Mouse (Mus musculus) intestine, embryonic 16.5 days (tissue): ENCODE measurements at regions not wholly inside any gene's neighbourhood (a gene's known extent, or its start where the extent isn't known, plus 50 kb on each side); places are given as distances from the start of the nearest gene placed in this dataset.
"Not testable (repeated sequence)": the region's sequence is repeated elsewhere in the genome, so short reads cannot be mapped to it uniquely, and the experiment has no call there.

Experiments
- ATAC-seq: fragments of 200-750 bp; cut with Nextera tagmentation; 2 replicates; pipeline ENCODE4 v1.8.0; 2017; ENCODE audit warnings: moderate TSS enrichment, moderate library complexity
- H3K27ac ChIP-seq: fragments of 300-500 bp; sonication (generic); 2 replicates; pipeline ENCODE4 v1.5.1; 2014; ENCODE audit warnings: mild to moderate bottlenecking, low read length
- H3K27me3 ChIP-seq: fragments of 300-500 bp; sonication (generic); replicated peaks from 2 replicates; pipeline ENCODE4 v1.6.1; 2014; ENCODE audit warnings: low read length, control low read depth, mixed read lengths; ENCODE audit not compliant: control insufficient read depth, insufficient read depth
- H3K36me3 ChIP-seq: fragments of 300-500 bp; sonication (generic); 2 replicates; pipeline ENCODE4 v1.6.1; 2014; ENCODE audit warnings: low read length, control low read depth; ENCODE audit not compliant: control insufficient read depth, insufficient read depth
- H3K4me1 ChIP-seq: fragments of 300-500 bp; sonication (generic); 2 replicates; pipeline ENCODE4 v1.6.1; 2014; ENCODE audit warnings: low read length, control low read depth, mixed read lengths; ENCODE audit not compliant: control insufficient read depth, insufficient read depth
- H3K4me2 ChIP-seq: fragments of 300-500 bp; sonication (generic); 2 replicates; pipeline ENCODE4 v1.6.1; 2014; ENCODE audit warnings: low read depth, low read length, control low read depth
- H3K4me3 ChIP-seq: fragments of 300-500 bp; sonication (generic); 2 replicates; pipeline ENCODE4 v1.5.1; 2014; ENCODE audit warnings: mild to moderate bottlenecking, low read length
- H3K9ac ChIP-seq: fragments of 300-500 bp; sonication (generic); 2 replicates; pipeline ENCODE4 v1.6.1; 2014; ENCODE audit warnings: low read depth, low read length
- H3K9me3 ChIP-seq: fragments of 300-500 bp; sonication (generic); 2 replicates; pipeline ENCODE4 v1.6.1; 2016; ENCODE audit warnings: low read length, control low read depth; ENCODE audit not compliant: control insufficient read depth
- WGBS: fragments of 180-500 bp; shearing (Covaris S2); extraction: QIAGEN DNeasy Blood & Tissue Kit; methylation state at CpG from one replicate; pipeline ENCODE4 v1.1.7; 2014; 5-methylcytosine and 5-hydroxymethylcytosine counted together

- Histone ChIP-seq H3K27me3 (no peaks in the 10 kb centered on the region), H3K4me3 (no peak overlapping the region), H3K9ac (no peak overlapping the region), H3K9me3 (no peaks in the 10 kb centered on the region), H3K4me1 (no peaks in the 10 kb centered on the region), H3K36me3 (no peaks in the 10 kb centered on the region), H3K27ac (no peak overlapping the region), H3K4me2 (no peak overlapping the region)
- WGBS, result 51% methylated on average over 7 of the region's 7 CpGs
- ATAC-seq, result no peak
Observed at GRCm38 (mm10) chr15:25227496-25227895, 186.1 kb downstream of the Basp1 start.

GRCm38 (mm10) chr15:25225936-25226335, 187.6 kb downstream of the Basp1 start:
- Histone ChIP-seq H3K4me1 (no peaks in the 10 kb centered on the region), H3K9me3 (no peaks in the 10 kb centered on the region), H3K27me3 (no peaks in the 10 kb centered on the region), H3K4me3 (no peak overlapping the region), H3K36me3 (no peaks in the 10 kb centered on the region), H3K9ac (no peak overlapping the region), H3K27ac (no peak overlapping the region), H3K4me2 (no peak overlapping the region)
- WGBS, result 29% methylated on average over 3 of the region's 3 CpGs
- no peak for ATAC-seq

DNA sequence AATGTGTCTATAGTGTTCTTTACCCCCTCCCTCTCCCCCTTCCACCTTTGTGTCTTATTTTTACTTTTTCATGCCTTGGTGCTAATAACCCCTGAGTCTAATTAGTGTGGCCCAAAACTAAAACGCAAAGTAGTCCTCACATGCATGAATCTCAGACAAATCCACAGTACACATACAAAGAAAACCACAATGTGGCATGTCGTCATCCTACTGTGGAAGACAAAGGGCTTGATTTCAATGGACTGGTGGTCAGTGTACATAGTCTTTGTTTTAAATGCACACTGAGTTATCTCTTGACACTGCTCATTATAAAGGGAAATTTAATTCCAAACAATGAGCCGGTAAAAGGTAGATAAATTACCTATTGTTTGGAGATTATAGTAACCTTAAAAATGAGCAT, 188.1 kb downstream of the Basp1 start:
- H3K4me1 ChIP-seq, result no peaks in the 10 kb centered on the region
- H3K27ac ChIP-seq, result no peak overlapping the region
- H3K4me2 ChIP-seq, result no peak overlapping the region
- H3K4me3 ChIP-seq, result no peak overlapping the region
- no peak overlapping the region for H3K9ac ChIP-seq
- ATAC-seq, result no peak
- WGBS, result 63% methylated on average over 3 of the region's 3 CpGs
- H3K9me3 ChIP-seq, result no peaks in the 10 kb centered on the region
- H3K36me3 ChIP-seq, result no peaks in the 10 kb centered on the region
- no peaks in the 10 kb centered on the region for H3K27me3 ChIP-seq

GRCm38 (mm10) chr15:25221749-25222148, 191.8 kb downstream of the Basp1 start:
- no peaks in the 10 kb centered on the region for H3K9me3 ChIP-seq
- ATAC-seq, result no peak
- H3K9ac ChIP-seq, result no peak overlapping the region
- no peak overlapping the region for H3K27ac ChIP-seq
- no peaks in the 10 kb centered on the region for H3K36me3 ChIP-seq
- no peak overlapping the region for H3K4me2 ChIP-seq
- no peak overlapping the region for H3K4me3 ChIP-seq
- H3K27me3 ChIP-seq, result no peaks in the 10 kb centered on the region
- no peaks in the 10 kb centered on the region for H3K4me1 ChIP-seq
- 71% methylated on average over 4 of the region's 4 CpGs for WGBS

DNA sequence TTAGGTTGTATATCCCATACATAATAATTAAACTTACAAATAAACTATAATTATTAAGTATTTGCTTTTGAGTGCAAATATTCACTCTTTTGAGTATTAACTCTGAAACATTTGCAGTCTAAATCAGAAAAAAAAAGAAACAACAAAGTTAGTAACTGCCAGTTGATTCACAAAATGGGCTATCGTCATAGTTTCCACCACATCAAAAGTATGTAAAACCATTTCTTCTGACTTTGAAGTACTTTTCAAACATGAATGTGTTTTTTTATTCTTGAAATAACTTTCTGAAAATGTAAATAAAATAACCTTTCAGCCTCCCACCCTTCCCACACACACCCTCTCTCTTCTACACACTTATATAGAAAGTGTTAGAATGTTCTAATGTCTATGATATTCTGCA, 197.2 kb downstream of the Basp1 start:
- Histone ChIP-seq H3K4me2 (no peak overlapping the region), H3K4me1 (no peaks in the 10 kb centered on the region), H3K27me3 (no peaks in the 10 kb centered on the region), H3K36me3 (no peaks in the 10 kb centered on the region), H3K9ac (no peak overlapping the region), H3K9me3 (no peaks in the 10 kb centered on the region), H3K27ac (no peak overlapping the region), H3K4me3 (no peak overlapping the region)
- 91% methylated on average over 1 of the region's 1 CpGs for WGBS
- ATAC-seq, result no peak

DNA sequence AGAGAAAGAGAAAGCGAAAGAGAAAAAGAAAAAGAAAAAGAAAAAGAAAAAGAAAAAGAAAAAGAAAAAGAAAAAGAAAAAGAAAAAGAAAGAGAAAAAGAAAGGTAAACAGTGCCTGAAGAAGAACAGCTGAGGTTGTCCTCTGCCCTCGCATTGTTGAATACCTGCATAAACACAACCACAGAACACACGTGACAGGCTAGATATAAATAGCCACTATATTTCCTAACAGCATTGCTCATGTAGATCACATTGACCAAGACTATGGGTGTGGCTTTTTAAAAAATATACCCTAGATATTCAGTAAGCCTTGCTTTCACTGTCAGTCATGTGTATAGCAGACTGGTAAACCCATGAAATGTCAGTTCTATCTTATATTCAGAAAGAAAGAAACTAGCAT, 211.5 kb downstream of the Basp1 start:
- no peaks in the 10 kb centered on the region for H3K36me3 ChIP-seq
- no peak overlapping the region for H3K4me2 ChIP-seq
- ATAC-seq, result no peak
- WGBS, result 72% methylated on average over 3 of the region's 3 CpGs
- no peak overlapping the region for H3K4me3 ChIP-seq
- no peak overlapping the region for H3K9ac ChIP-seq
- H3K4me1 ChIP-seq, result no peaks in the 10 kb centered on the region
- no peaks in the 10 kb centered on the region for H3K27me3 ChIP-seq
- no peaks in the 10 kb centered on the region for H3K9me3 ChIP-seq
- H3K27ac ChIP-seq, result no peak overlapping the region

- H3K4me3 ChIP-seq, H3K4me2 ChIP-seq, H3K4me1 ChIP-seq, H3K9me3 ChIP-seq, H3K36me3 ChIP-seq, H3K27ac ChIP-seq, H3K9ac ChIP-seq, ATAC-seq, H3K27me3 ChIP-seq: not testable (repeated sequence)
- 92% methylated on average over 23 of the region's 23 CpGs for WGBS
Observed at GRCm38 (mm10) chr15:25200249-25200648, 213.3 kb downstream of the Basp1 start.

GRCm38 (mm10) chr15:25187881-25188326, 225.7 kb downstream of the Basp1 start:
- Histone ChIP-seq H3K4me3 (no peak overlapping the region), H3K36me3 (no peaks in the 10 kb centered on the region), H3K27me3 (no peaks in the 10 kb centered on the region), H3K4me2 (no peak overlapping the region), H3K9ac (no peak overlapping the region), H3K4me1 (no peaks in the 10 kb centered on the region), H3K9me3 (no peaks in the 10 kb centered on the region), H3K27ac (no peak overlapping the region)
- WGBS, result 52% methylated on average over 2 of the region's 2 CpGs
- no peak for ATAC-seq

- ATAC-seq, result no peak
- Histone ChIP-seq H3K36me3 (no peaks in the 10 kb centered on the region), H3K9ac (no peak overlapping the region), H3K27me3 (no peaks in the 10 kb centered on the region), H3K27ac (no peak overlapping the region), H3K4me1 (no peaks in the 10 kb centered on the region), H3K4me2 (no peak overlapping the region), H3K9me3 (no peaks in the 10 kb centered on the region), H3K4me3 (no peak overlapping the region)
- 46% methylated on average over 6 of the region's 6 CpGs for WGBS
Observed at GRCm38 (mm10) chr15:25172755-25173154, 240.8 kb downstream of the Basp1 start.

- Histone ChIP-seq H3K36me3 (no peaks in the 10 kb centered on the region), H3K9me3 (no peaks in the 10 kb centered on the region), H3K27ac (no peak overlapping the region), H3K4me3 (no peak overlapping the region), H3K4me1 (no peaks in the 10 kb centered on the region), H3K4me2 (no peak overlapping the region), H3K27me3 (no peaks in the 10 kb centered on the region), H3K9ac (no peak overlapping the region)
- WGBS, result 69% methylated on average over 1 of the region's 1 CpGs
- ATAC-seq, result no peak
Observed at GRCm38 (mm10) chr15:25146371-25146770, 267.2 kb downstream of the Basp1 start.
